In genomic region chr12:12607995-12608394, GRCm38 (mm10) we compare ENCODE assay signal across 25 mouse cellular contexts.
DNase-seq lines count a peak whose midpoint lies in the region; ATAC-seq lines count a peak whose summit lies in the region.
"Had no signal": no experiment of that assay in that cellular context is flagged by ENCODE, and none has a peak within 500 bp of the region (broad histone marks: within the 10 kb centered on the region; RNA-seq: fewer than 3 reads in every experiment).

No protein-coding gene starts in this region.

- 62% methylated on average over 4 of the region's 4 CpGs for WGBS in heart, embryonic 15.5 days
- 75% methylated on average over 4 of the region's 4 CpGs for WGBS in neural tube, embryonic 15.5 days

- H3K36me3 ChIP-seq in heart, embryonic 15.5 days: no peaks in the 10 kb centered on the region
- no peaks in the 10 kb centered on the region for H3K36me3 ChIP-seq in neural tube, embryonic 15.5 days
- H3K36me3 ChIP-seq: G1E; hindbrain, embryonic 13.5 days; limb, embryonic 13.5 days; liver, embryonic 12.5 days had no signal

- H3K4me2 ChIP-seq in heart, embryonic 15.5 days: no peak overlapping the region
- H3K4me2 ChIP-seq in neural tube, embryonic 15.5 days: no peak overlapping the region
- H3K4me2 ChIP-seq: hindbrain, embryonic 13.5 days; limb, embryonic 13.5 days; liver, embryonic 12.5 days had no signal

- peak overlapping the region; percentile 20 for H3K27ac ChIP-seq in heart, embryonic 15.5 days
- 0 out of 2 replicates have a peak overlapping the region, but pooled peaks have one; percentile 5 for H3K27ac ChIP-seq in neural tube, embryonic 15.5 days (replicated peaks)
- H3K27ac ChIP-seq: gastrocnemius, adult 2 months; hindbrain, embryonic 13.5 days; kidney, postnatal 0 days; limb, embryonic 13.5 days; liver, embryonic 12.5 days; stomach, postnatal 0 days had no signal

- H3K9me3 ChIP-seq in heart, embryonic 15.5 days (replicated peaks): no peaks in the 10 kb centered on the region
- no peaks in the 10 kb centered on the region for H3K9me3 ChIP-seq in neural tube, embryonic 15.5 days (replicated peaks)
- H3K9me3 ChIP-seq: G1E; hindbrain, embryonic 13.5 days; limb, embryonic 13.5 days; liver, embryonic 12.5 days had no signal

- no peaks in the 10 kb centered on the region for H3K27me3 ChIP-seq in heart, embryonic 15.5 days
- H3K27me3 ChIP-seq in neural tube, embryonic 15.5 days (replicated peaks): no peaks in the 10 kb centered on the region
- H3K27me3 ChIP-seq: CH12.LX; hindbrain, embryonic 13.5 days; limb, embryonic 13.5 days; Patski had no signal

- peaks cover 8% of the 10 kb centered on the region for H3K4me1 ChIP-seq in heart, embryonic 15.5 days (replicated peaks)
- H3K4me1 ChIP-seq in neural tube, embryonic 15.5 days: no peaks in the 10 kb centered on the region
- H3K4me1 ChIP-seq: limb, embryonic 13.5 days; liver, embryonic 12.5 days had no signal

- H3K9ac ChIP-seq in heart, embryonic 15.5 days: no peak overlapping the region
- no peak overlapping the region for H3K9ac ChIP-seq in neural tube, embryonic 15.5 days (replicated peaks)
- H3K9ac ChIP-seq: hindbrain, embryonic 13.5 days; limb, embryonic 13.5 days; liver, embryonic 12.5 days had no signal

- no peak overlapping the region for H3K4me3 ChIP-seq in heart, embryonic 15.5 days
- H3K4me3 ChIP-seq in neural tube, embryonic 15.5 days (replicated peaks): no peak overlapping the region
- H3K4me3 ChIP-seq: gastrocnemius, adult 2 months; hindbrain, embryonic 13.5 days; limb, embryonic 13.5 days; liver, embryonic 12.5 days had no signal

- no peak for DNase-seq in frontal cortex, postnatal 25 days (ENCODE audit: low spot score in 2 of 2)
- no peak for DNase-seq in heart, adult 9 months (ENCODE audit: low spot score in 2 of 2)
- no peak for DNase-seq in neural tube, embryonic 10.5 days (ENCODE audit: extremely low spot score, low spot score)
- DNase-seq in thymus, postnatal 4 days: no peak
- DNase-seq: adrenal gland, postnatal 36 days; B cell, adult 2 months; cerebellum, adult 11-12 months; cerebellum, postnatal 10 days; gastrocnemius, adult 2 months; kidney, adult 2 months; layer of hippocampus, adult 9-11 months; lung, adult 2 months; right cerebral cortex, postnatal 14 days had no signal

- peak; percentile 81 for ATAC-seq in frontal cortex, adult (ENCODE audit: low TSS enrichment)
- ATAC-seq in heart, embryonic 15.5 days (replicated peaks; ENCODE audit: insufficient number of reproducible peaks, insufficient read depth, low FRiP score, low read depth): no peak
- ATAC-seq in neural tube, embryonic 15.5 days (ENCODE audit: low FRiP score): 0 out of 2 replicates have a peak, but pooled peaks have one; percentile 70
- ATAC-seq: inflammation-experienced regulatory T-cells, adult 6 months; liver, embryonic 12.5 days; Patski had no signal
